Mouse (Mus musculus) lung, postnatal 4 days (tissue): ENCODE measurements around the gene Tmem273.
A peak's percentile ranks its signal among the peaks of the same experiment; 100 is the strongest.

ENCODE experiments used
- DNase-seq, 2 experiments: peaks; one replicate each; pipeline ENCODE4 v3.0.0; 2021

The Tmem273 gene

DNA sequence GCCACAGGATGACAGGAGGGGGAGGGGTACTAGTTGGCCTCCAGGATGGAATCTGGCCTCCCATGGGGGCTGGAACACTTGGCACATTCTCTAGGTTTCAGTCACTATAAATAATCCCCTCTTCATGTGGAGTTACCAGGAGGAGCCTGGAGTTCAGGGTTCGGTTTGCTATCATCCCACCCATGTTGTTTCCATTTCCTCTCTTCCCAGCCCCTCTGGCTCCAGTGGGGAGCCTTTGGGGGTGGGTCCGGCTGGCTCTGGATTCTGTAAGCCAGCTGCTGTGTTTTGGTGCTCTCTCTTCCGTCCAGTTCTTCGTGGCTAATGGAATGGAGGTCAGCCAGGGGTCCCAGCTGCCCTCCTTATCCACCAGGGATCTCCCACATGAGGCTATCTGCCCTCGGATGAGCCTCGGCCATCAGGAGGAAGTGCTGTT lies 75.4 kb downstream of the Tmem273 start:
- DNase-seq = peak; percentile 48 to 85

DNA sequence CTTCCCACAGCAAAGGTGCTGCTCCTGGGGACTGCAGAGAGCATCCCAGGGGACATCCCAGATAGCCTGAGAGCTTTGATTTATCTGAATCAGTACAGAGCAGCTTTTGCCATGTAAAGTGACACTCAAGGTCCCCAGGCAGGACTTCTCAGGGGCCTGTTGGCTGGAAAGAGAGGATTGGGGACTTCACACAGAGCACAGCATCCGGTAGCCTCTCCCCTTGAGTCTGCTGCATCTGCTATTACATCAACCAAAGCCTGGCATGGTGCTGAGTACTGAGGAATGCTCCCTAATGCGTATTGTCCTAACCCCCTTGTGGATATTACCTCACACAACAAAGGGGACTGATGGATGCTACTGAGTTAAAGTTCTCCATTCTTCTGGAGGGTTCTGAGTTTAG lies 75.9 kb downstream of the Tmem273 start:
- no peak for DNase-seq

DNA sequence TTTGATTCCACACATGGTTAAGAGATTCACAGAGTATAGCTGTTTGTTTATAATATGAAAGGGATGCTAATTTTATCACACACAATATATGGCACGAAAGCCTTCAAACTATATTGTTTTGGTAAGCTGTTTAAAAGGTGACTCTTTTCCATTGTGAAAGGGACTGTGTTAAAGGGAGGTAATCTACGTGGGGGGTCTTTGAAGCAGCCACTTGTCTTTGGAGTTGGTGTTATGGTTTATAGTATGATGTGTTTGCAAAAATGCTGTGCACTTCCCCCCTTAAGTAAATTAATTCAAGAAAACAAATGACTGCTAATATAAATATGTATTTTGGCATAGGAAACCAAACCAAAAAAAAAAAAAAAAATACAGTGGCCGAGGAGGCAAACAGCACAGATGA lies 79.6 kb downstream of the Tmem273 start:
- no peak for DNase-seq
